In the genomic region with DNA sequence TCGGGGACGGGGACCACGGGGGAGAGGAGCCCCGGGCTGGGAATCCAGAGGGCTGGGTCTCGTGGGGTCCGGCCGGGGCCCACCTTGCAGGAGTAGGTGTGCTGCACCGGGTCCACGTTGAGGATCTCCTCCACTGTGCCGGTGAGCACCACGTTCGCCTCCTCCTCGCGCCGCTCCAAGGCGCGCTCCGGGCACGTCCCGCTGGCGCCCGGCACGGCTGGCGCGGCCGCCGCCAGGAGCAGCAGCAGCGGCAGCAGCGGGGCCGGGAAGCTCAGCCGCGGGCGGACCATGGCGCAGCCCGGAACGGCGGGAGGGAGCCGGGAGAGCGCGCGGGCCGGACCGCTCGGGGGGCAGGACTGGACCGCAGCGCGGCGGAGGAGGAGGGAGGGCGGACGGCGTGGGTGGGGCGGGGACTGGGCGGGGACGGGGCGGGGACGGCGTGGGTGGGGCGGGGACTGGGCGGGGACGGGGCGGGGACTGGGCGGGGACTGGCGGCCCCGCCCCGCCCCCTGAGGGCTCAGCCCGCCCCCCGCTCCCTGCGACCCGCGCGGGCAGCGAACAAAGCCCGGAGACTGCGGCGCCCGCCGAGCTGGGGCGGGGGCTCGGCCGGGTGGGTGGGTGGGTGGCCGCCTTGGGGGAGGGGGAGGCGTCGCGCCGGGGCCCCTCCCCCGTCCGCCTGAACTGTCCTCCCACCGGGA, we compare ENCODE assay signal across 7 mouse cellular contexts. TPM values are rescaled to one million over a fixed set of nuclear protein-coding genes. Genes with fewer than 3 reads are reported as not detected.
A peak's percentile ranks its signal among the peaks of the same experiment; 100 is the strongest.
DNase-seq lines count a peak whose midpoint lies in the region; ATAC-seq and TF ChIP-seq lines count a peak whose summit lies in the region.

Agrn (minus strand) TSS at position 358 of the 698 bp plus-strand sequence.

- H3K27me3 ChIP-seq in intestine, postnatal 0 days (replicated peaks; ENCODE audit: control insufficient read depth, insufficient read depth, low read length), result peaks cover 4% of the 10 kb centered on the region; the same call in 1 of the 2 replicates
- peaks cover 3% of the 10 kb centered on the region for H3K27me3 ChIP-seq in limb, embryonic 12.5 days
- 0 out of 2 replicates have a peak, but pooled peaks cover under 1% of the 10 kb centered on the region for H3K27me3 ChIP-seq in midbrain, embryonic 13.5 days

- peak within 1 kb of the TSS; percentile 83 for H3K4me3 ChIP-seq in intestine, postnatal 0 days (ENCODE audit: low read depth, low read length)
- H3K4me3 ChIP-seq in limb, embryonic 12.5 days (replicated peaks), result peak within 1 kb of the TSS; percentile 93
- peak within 1 kb of the TSS; percentile 85 for H3K4me3 ChIP-seq in midbrain, embryonic 13.5 days (replicated peaks)

- 1% methylated on average over 49 of the region's 88 CpGs for WGBS in intestine, postnatal 0 days
- under 1% methylated on average over 44 of the region's 88 CpGs for WGBS in limb, embryonic 12.5 days
- under 1% methylated on average over 34 of the region's 88 CpGs for WGBS in midbrain, embryonic 13.5 days

- no peaks in the 10 kb centered on the region for H3K36me3 ChIP-seq in intestine, postnatal 0 days (ENCODE audit: control insufficient read depth, insufficient read depth)
- H3K36me3 ChIP-seq in limb, embryonic 12.5 days, result peaks cover 29% of the 10 kb centered on the region
- peaks cover 18% of the 10 kb centered on the region for H3K36me3 ChIP-seq in midbrain, embryonic 13.5 days

- ATAC-seq in intestine, postnatal 0 days, result peak; percentile 78
- ATAC-seq in limb, embryonic 12.5 days (ENCODE audit: insufficient number of reproducible peaks, insufficient read depth, low FRiP score, low TSS enrichment, low read depth), result peak; percentile 68
- ATAC-seq in midbrain, embryonic 13.5 days, result peak; percentile 80

- H3K4me1 ChIP-seq in intestine, postnatal 0 days (replicated peaks; ENCODE audit: control insufficient read depth, insufficient read depth, low read length), result peaks cover 5% of the 10 kb centered on the region; the same call in 1 of the 2 replicates
- H3K4me1 ChIP-seq in limb, embryonic 12.5 days (replicated peaks), result peaks cover 39% of the 10 kb centered on the region
- peaks cover 47% of the 10 kb centered on the region for H3K4me1 ChIP-seq in midbrain, embryonic 13.5 days (replicated peaks)

- H3K27ac ChIP-seq in intestine, postnatal 0 days (ENCODE audit: low read depth, low read length), result peak within 1 kb of the TSS; percentile 97
- H3K27ac ChIP-seq in limb, embryonic 12.5 days, result peak within 1 kb of the TSS; percentile 96
- H3K27ac ChIP-seq in midbrain, embryonic 13.5 days, result peak within 1 kb of the TSS; percentile 93

- peak within 1 kb of the TSS; percentile 83 for H3K9ac ChIP-seq in intestine, postnatal 0 days (ENCODE audit: low read depth, low read length)
- peak within 1 kb of the TSS; percentile 90 for H3K9ac ChIP-seq in limb, embryonic 12.5 days (replicated peaks)
- peak within 1 kb of the TSS; percentile 87 for H3K9ac ChIP-seq in midbrain, embryonic 13.5 days (replicated peaks)

- H3K4me2 ChIP-seq in intestine, postnatal 0 days (replicated peaks; ENCODE audit: low read depth), result peak within 1 kb of the TSS; percentile 98
- H3K4me2 ChIP-seq in limb, embryonic 12.5 days, result peak within 1 kb of the TSS; percentile 82
- H3K4me2 ChIP-seq in midbrain, embryonic 13.5 days (replicated peaks), result peak within 1 kb of the TSS; percentile 91

- H3K9me3 ChIP-seq in intestine, postnatal 0 days (ENCODE audit: control insufficient read depth), result no peaks in the 10 kb centered on the region
- no peaks in the 10 kb centered on the region for H3K9me3 ChIP-seq in limb, embryonic 12.5 days
- H3K9me3 ChIP-seq in midbrain, embryonic 13.5 days, result no peaks in the 10 kb centered on the region

- DNase-seq in adrenal gland, adult 2 months, result peak; percentile 84
- peak; percentile 79 to 89 for DNase-seq in cerebellum, postnatal 25 days
- peak; percentile 98 for DNase-seq in heart, adult 11 months
- peak; percentile 46 to 50 for DNase-seq in spleen, postnatal 14 days (ENCODE audit: low spot score in 2 of 2)

- TF ChIP-seq CTCF in intestine, postnatal 0 days (IDR thresholded peaks at IDR 0.05; ENCODE audit: low read depth), result no peak

RNA-seq across cellular contexts. Expression of gene Agrn, which starts in this region (rescaled TPM):
- 10 to 100 TPM; 23.2 to 34.1 TPM for total RNA-seq in adrenal gland, adult 2 months (2021)
- polyA plus RNA-seq in adrenal gland, adult 2 months (2012; rRNA removed), result 39.3 and 46.4 TPM in 2 replicates
- polyA plus RNA-seq in intestine, postnatal 0 days (2015; fragmentation: Nextera tagmentation; extraction: Ambion mirVana), result 15.1 and 17.7 TPM in 2 replicates
- polyA plus RNA-seq in limb, embryonic 12.5 days (2016; fragmentation: Nextera tagmentation; extraction: Ambion mirVana), result 78.4 and 84.1 TPM in 2 replicates
- 129 and 142 TPM in 2 replicates for polyA plus RNA-seq in midbrain, embryonic 13.5 days (2015; fragmentation: Nextera tagmentation; extraction: Ambion mirVana)

Comparison
In these comparisons a context has a peak if more than half of its experiments do, and no peak if none do; other contexts are left out.
1. Peak in every context shown above with its lines: DNase-seq, ATAC-seq, H3K4me3 ChIP-seq and H3K27ac ChIP-seq.
2. DNase-seq: peak in every context shown above with its lines; median percentile 98 in heart, adult 11 months; 84 in adrenal gland, adult 2 months; 84 in cerebellum, postnatal 25 days; 48 in spleen, postnatal 14 days.